Mouse (Mus musculus): ENCODE measurements at regions not wholly inside any gene's neighbourhood (a gene's known extent, or its start where the extent isn't known, plus 50 kb on each side); places are given as distances from the start of the nearest gene placed in this dataset.

DNA sequence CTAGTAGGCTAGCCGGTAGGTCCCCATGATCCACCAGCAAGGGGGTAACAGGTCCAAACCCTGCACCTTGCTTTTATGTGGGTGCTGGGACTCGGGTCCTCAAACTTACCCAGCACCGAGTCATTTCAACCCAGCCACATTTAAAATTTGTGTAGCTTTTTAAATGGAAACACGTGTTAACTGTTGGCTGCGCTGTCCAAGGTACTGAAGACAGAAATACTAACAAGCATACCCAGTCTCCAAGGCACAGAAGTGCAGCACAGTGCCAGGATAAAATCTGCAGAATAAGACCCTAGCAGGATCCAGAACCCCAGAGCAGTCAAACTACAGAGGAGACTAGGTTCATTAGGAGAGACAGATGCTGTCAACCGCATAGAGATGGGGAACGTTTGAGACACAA lies 122.6 kb upstream of the Srrm4 start:
- Histone ChIP-seq H3K9ac (no peak overlapping the region), H3K36me3 (replicated peaks; ENCODE audit: control insufficient read depth, insufficient read depth) (no peaks in the 10 kb centered on the region), H3K9me3 (ENCODE audit: control insufficient read depth, low read length) (no peaks in the 10 kb centered on the region), H3K4me2 (replicated peaks) (no peak overlapping the region), H3K4me3 (replicated peaks; ENCODE audit: low read length) (no peak overlapping the region), H3K4me1 (replicated peaks; ENCODE audit: control insufficient read depth, insufficient read depth, low read length) (peaks cover 3% of the 10 kb centered on the region; the same call in 1 of the 2 replicates), H3K27ac (no peak overlapping the region), H3K27me3 (ENCODE audit: control insufficient read depth, insufficient read depth, low read length) (no peaks in the 10 kb centered on the region)
- 33% methylated on average over 7 of the region's 7 CpGs for WGBS
- peak; percentile 68 for DNase-seq (ENCODE audit: low spot score)
- ATAC-seq (ENCODE audit: low FRiP score): no peak

DNA sequence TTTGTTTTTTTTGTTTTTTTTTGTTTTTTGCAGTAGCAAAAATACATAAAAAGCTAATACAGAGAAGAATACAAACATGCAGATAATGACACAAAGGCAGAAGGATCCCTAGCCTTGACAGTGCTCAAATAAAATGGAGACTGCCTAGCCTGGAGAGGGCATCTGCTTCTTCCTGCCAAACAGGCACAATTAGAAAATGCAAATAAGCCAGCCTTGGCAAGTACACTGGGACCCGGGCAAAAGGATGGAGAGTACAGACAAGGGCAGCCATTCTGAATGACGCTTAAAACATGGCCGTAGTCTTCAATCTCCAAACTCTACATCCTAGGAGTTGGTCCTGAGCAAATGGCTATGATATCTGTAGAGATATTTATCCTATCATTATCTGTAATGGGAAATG lies 120.4 kb upstream of the Srrm4 start:
- ATAC-seq (ENCODE audit: low FRiP score) (no peak), DNase-seq (ENCODE audit: low spot score) (no peak)
- H3K36me3 ChIP-seq (replicated peaks; ENCODE audit: control insufficient read depth, insufficient read depth): no peaks in the 10 kb centered on the region
- no peak overlapping the region for H3K9ac ChIP-seq
- no peak overlapping the region for H3K4me3 ChIP-seq (replicated peaks; ENCODE audit: low read length)
- no peak overlapping the region for H3K27ac ChIP-seq
- no peak overlapping the region for H3K4me2 ChIP-seq (replicated peaks)
- H3K9me3 ChIP-seq (ENCODE audit: control insufficient read depth, low read length): no peaks in the 10 kb centered on the region
- WGBS: 69% methylated on average over 3 of the region's 3 CpGs
- H3K4me1 ChIP-seq (replicated peaks; ENCODE audit: control insufficient read depth, insufficient read depth, low read length): no peaks in the 10 kb centered on the region
- H3K27me3 ChIP-seq (ENCODE audit: control insufficient read depth, insufficient read depth, low read length): no peaks in the 10 kb centered on the region

DNA sequence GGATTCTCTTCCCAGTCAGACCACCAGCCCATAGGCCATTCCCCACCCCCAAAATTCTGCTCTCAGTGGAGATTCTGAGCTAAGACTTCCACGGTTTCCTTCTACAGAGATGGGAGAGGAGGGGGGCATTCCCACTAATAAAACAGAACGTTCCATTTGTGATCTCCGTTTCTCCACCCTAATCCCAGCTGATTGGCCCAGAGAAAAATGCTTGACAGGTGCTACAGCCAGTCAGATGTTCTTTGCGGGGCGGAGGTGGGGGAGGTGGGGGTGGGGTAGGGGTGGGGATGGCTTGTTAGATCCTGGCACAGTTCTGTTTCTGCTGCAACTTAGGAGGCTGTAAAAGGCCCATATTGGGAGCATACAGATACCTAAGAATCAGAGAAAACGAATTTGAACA lies 116.9 kb upstream of the Srrm4 start:
- DNase-seq (ENCODE audit: low spot score) (no peak), ATAC-seq (ENCODE audit: low FRiP score) (no peak)
- H3K4me1 ChIP-seq (replicated peaks; ENCODE audit: control insufficient read depth, insufficient read depth, low read length): no peaks in the 10 kb centered on the region
- H3K27ac ChIP-seq: no peak overlapping the region
- H3K4me2 ChIP-seq (replicated peaks): no peak overlapping the region
- H3K36me3 ChIP-seq (replicated peaks; ENCODE audit: control insufficient read depth, insufficient read depth): no peaks in the 10 kb centered on the region
- no peaks in the 10 kb centered on the region for H3K9me3 ChIP-seq (ENCODE audit: control insufficient read depth, low read length)
- 31% methylated on average over 6 of the region's 6 CpGs for WGBS
- no peak overlapping the region for H3K9ac ChIP-seq
- H3K27me3 ChIP-seq (ENCODE audit: control insufficient read depth, insufficient read depth, low read length): no peaks in the 10 kb centered on the region
- H3K4me3 ChIP-seq (replicated peaks; ENCODE audit: low read length): no peak overlapping the region

DNA sequence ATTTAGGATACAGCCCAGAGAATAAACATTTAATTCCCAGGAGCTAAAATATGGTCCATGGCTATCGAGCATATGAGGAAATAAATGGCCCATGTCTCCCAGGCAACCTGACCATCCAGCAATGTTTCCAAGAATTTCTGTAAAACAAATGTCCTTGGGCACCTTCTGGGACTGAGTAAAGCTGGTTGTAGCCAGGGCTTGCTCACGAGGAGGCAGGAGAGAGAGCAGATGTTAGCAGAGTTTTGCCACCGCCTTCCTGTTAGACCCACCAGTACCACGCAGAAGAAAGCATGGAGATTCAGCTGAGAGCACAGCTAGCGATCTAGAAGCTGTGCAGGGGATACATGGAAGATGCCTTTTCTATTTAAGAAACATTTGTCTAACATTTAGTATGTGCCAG lies 70.8 kb upstream of the Srrm4 start:
- Histone ChIP-seq H3K27ac (peak overlapping the region; percentile 44; the same call in 1 of the 2 replicates), H3K9ac (no peak overlapping the region), H3K27me3 (ENCODE audit: control insufficient read depth, insufficient read depth, low read length) (no peaks in the 10 kb centered on the region), H3K4me1 (replicated peaks; ENCODE audit: control insufficient read depth, insufficient read depth, low read length) (peaks cover 7% of the 10 kb centered on the region; the same call in 1 of the 2 replicates), H3K4me2 (replicated peaks) (no peak overlapping the region), H3K9me3 (ENCODE audit: control insufficient read depth, low read length) (no peaks in the 10 kb centered on the region), H3K36me3 (replicated peaks; ENCODE audit: control insufficient read depth, insufficient read depth) (no peaks in the 10 kb centered on the region), H3K4me3 (replicated peaks; ENCODE audit: low read length) (no peak overlapping the region)
- no peak for ATAC-seq (ENCODE audit: low FRiP score)
- 50% methylated on average over 5 of the region's 5 CpGs for WGBS
- peak; percentile 52 for DNase-seq (ENCODE audit: low spot score)

DNA sequence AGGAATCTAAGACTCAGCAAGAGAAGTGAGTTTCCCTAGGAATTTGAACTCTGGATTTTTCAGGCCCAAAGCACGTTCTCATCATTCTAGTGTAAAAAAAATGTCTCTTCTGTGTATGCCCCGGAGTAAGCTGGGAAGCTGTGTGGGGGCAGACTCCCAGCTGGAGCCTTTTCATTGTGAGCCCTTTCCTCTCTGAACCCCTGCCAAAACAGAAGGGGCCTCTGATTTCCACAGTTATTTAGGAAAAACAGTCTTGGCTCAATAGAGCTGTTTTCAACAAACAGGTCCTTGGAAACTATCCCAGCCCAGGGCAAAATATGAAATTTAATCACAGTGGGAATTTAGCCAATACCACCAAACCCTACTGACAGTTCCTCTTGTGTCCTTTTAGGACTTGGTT lies 70.2 kb upstream of the Srrm4 start:
- ATAC-seq (ENCODE audit: low FRiP score): no peak
- Histone ChIP-seq H3K9me3 (ENCODE audit: control insufficient read depth, low read length) (no peaks in the 10 kb centered on the region), H3K36me3 (replicated peaks; ENCODE audit: control insufficient read depth, insufficient read depth) (no peaks in the 10 kb centered on the region), H3K4me3 (replicated peaks; ENCODE audit: low read length) (no peak overlapping the region), H3K27me3 (ENCODE audit: control insufficient read depth, insufficient read depth, low read length) (no peaks in the 10 kb centered on the region), H3K4me1 (replicated peaks; ENCODE audit: control insufficient read depth, insufficient read depth, low read length) (peaks cover 7% of the 10 kb centered on the region; the same call in 1 of the 2 replicates), H3K27ac (peak overlapping the region; percentile 44; the same call in 1 of the 2 replicates), H3K9ac (no peak overlapping the region), H3K4me2 (replicated peaks) (no peak overlapping the region)
- 25% methylated on average over 2 of the region's 2 CpGs for WGBS
- peak; percentile 72 for DNase-seq (ENCODE audit: low spot score)

DNA sequence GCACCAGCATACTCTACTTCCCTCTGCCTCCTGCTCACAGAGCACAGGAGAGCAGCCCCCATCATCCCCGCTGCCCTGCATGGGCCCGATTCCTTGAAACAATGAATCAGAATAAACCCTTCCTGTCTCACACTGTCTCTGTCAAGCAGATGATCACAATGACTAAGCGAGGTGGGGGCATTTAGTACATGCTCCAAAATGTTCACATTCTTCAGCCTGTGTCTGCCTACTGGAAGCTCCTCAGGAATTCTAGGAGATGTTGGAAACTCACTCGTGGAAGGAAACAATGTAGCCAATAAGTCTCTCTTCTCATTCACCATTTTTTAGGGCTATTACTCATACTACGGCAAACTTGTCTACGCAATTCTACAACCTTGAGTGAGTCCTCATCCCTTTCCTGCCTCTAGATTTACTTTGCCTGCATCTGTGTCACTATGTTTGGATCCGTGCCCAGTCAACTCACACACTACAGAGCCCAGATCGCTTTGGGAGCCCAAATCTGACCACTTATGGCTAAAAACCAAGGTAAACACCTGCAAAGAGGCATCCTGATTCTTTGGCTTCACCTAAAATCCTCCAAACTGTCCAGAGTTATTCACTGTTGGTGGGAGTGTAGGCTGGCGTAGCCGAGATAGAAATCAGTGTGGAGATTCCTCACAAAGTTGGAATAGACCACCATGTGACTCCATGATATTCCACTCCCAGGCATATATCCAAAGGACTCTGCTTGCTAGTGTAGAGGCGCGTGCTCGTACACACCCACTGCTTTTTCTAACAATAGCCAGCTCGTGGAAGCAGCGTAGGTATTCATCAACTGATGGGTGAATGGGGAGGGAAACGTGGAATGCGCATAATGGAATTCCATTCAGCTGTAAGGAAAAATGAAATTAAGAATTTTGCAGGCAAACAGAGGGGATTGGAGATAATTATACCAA lies 63.1 kb upstream of the Srrm4 start:
- H3K4me1 ChIP-seq (replicated peaks; ENCODE audit: control insufficient read depth, insufficient read depth, low read length): no peaks in the 10 kb centered on the region
- DNase-seq (ENCODE audit: low spot score) (no peak), ATAC-seq (ENCODE audit: low FRiP score) (no peak)
- H3K27me3 ChIP-seq (ENCODE audit: control insufficient read depth, insufficient read depth, low read length): no peaks in the 10 kb centered on the region
- WGBS: 72% methylated on average over 17 of the region's 17 CpGs
- H3K4me3 ChIP-seq (replicated peaks; ENCODE audit: low read length): no peak overlapping the region
- H3K27ac ChIP-seq: no peak overlapping the region
- no peak overlapping the region for H3K9ac ChIP-seq
- no peaks in the 10 kb centered on the region for H3K9me3 ChIP-seq (ENCODE audit: control insufficient read depth, low read length)
- no peaks in the 10 kb centered on the region for H3K36me3 ChIP-seq (replicated peaks; ENCODE audit: control insufficient read depth, insufficient read depth)
- H3K4me2 ChIP-seq (replicated peaks): no peak overlapping the region

All from hindbrain, embryonic 14.5 days (tissue).